Mouse (Mus musculus): Measurements from ENCODE around the gene Grin2b.

Gene Grin2b

DNA sequence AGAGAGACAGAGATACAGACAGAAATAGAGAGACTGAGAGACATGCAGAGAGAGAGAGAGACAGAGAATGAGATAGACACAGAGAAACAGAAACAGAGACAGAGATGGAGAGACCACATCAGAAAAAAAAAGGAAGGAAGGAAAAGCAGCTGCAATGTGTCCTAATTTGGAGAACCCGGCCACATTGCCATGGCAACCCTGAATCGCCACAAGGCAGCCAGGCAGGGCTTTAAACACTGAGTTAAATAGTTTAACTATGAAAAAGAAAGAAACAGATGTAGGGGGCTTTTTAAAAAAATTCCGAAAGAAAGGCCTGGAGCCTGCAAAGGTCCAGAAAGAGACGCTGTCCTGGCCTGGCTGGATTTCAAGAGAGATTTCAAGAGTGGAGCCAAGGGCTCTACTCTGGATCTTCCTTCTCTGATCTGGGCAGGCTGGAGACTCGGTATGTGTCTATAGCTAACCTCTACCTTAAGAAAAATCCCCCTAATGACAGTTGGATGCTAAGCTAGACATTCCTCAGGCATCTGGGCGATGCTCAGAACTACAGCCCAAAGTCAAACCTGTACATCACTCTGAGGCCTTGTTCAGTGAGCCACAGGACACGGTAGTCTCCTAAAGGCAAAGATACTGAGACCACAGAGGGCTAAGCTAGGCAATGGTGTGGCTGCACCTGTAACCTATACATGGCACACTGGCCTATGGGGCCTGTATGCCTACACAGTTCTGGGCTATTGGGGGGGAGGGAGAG is 162.8 kb downstream of the Grin2b start:
- no peak for DNase-seq (ENCODE audit: low read depth, low spot score)

DNA sequence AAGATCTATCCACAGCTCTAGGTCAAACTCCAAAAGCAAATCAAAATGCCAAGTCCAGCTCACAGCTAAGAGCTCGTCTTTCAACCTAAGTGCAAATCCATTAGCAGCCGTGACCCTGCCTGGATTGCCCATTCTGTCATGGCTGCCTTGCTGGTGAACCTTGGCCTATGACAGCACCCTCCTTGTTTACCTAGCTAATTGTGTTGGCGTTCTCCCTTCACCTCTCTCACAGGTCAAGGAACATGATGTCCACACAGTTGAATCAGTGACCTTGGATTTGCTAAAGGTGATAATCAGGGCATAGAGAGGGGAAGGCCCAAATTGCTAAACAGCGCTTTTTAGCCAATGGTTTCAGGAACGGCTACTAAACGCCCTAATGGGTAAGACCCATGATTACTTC is 165.2 kb downstream of the Grin2b start:
- no peak for DNase-seq (ENCODE audit: low read depth, low spot score)

DNA sequence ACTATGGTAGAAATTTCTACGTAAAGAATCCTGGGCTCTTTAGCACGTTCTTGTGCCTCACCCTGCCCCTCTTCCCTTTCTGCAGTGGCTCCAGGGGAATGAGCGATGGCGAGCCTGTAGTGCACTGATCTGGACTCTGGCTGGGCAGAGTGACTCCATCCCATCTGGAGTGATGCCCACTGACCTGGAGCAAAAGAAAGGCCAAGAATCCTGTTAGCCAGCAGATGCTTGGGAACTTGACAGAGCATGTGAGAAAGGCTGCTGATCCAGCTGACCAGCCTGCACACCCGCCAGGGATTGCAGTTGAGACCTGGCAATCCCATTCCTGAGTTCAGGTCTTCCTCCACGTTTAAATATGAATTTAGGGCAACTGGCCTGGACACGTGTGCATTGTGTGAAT is 178.6 kb downstream of the Grin2b start:
- no peak for DNase-seq (ENCODE audit: low read depth, low spot score)

DNA sequence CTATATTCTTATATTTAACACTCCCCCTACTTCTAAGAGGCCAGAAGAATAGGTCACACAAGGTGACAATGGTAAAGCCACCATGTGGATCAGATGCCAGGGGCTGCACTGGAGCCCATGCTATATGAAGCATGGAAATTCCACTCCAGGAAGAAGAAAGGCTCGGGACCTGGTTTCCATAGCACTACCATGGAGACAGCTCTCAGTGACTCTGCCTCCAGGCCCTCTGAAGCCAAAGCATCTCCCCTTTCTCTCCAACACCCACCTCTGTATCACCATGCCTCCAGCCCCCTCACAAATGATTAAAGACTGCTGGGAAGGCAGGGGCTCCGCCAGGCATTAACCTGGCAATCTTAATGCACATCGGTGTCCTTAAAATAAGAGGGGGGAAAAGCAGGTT is 179.4 kb downstream of the Grin2b start:
- DNase-seq (ENCODE audit: low read depth, low spot score): no peak

DNA sequence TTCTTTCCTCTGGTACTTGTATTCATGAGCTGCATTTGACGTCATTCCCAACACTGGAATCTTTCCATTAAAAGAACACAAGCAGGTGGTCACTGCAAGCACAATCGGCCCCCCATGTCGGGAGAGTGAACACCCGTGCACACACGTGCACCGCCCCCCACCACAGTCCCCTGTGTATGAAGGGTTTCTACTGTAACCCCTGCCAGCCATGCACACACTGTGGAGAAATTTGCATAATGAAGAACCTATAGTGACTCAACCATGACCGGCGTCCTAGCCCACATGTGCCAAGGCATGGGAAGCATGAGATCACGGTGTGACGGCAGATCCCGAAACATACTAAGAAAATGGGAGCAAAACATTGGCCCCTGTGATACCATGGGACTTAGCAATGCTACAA is 179.9 kb downstream of the Grin2b start:
- no peak for DNase-seq (ENCODE audit: low read depth, low spot score)

DNA sequence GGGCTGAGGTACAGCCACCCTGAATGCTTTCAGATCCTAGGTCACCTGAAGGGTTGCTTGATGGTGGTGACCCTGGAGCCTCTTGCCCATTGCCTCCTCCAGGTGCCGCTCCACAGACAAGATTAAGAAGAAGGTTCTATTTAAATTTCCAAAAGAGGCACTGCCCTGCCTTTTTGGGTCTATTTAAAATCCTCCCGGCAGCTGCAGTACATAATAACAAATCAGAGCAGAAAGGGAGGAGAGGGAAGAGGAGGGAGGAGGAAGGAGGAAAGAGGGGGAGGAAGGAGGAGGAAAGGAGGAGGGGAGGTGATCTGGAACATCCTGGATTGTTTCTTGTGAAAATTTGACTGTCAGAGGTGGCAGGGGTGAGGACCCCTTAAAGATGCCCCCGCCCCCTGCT is 197.2 kb downstream of the Grin2b start:
- DNase-seq (ENCODE audit: low read depth, low spot score): no peak

DNA sequence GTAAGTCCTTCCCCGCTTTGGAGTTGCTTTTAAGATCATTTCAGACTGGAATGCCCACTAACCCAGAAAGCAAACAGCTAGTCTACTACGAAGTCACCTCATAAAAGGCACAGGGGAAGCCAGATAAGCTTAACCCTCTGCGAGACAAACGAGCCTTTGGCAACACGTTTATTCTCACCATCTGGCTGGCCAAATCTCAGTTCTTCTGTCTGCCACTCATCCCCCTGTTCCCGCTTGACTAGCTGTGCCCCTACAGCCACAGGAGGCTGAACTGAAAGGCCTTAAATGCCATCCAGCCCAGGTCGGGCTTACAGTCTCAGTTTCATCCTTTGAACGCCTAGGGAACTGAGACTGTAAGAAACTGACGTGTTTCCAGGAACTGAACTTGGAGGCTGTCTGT is 200.8 kb downstream of the Grin2b start:
- DNase-seq (ENCODE audit: low read depth, low spot score): no peak

DNA sequence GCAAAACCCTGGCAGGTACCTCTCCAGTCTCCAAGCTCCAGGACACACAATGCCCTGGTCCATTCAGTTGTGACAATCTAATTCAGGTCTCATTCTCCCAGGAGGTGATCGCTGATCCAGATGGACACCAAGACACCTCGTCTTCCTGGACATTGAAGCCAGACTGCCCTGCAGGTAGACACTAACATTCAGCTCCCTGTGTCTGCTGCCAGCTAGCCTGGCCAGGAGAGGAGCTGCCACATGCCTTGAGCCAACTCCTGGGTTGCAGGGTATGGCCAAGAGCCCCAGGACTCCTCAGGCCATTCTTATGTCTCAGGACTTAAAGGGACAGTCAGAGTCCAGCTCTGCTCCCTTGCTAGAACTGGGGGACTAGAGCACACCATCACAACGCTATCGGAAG is 201.8 kb downstream of the Grin2b start:
- no peak for DNase-seq (ENCODE audit: low read depth, low spot score)

DNA sequence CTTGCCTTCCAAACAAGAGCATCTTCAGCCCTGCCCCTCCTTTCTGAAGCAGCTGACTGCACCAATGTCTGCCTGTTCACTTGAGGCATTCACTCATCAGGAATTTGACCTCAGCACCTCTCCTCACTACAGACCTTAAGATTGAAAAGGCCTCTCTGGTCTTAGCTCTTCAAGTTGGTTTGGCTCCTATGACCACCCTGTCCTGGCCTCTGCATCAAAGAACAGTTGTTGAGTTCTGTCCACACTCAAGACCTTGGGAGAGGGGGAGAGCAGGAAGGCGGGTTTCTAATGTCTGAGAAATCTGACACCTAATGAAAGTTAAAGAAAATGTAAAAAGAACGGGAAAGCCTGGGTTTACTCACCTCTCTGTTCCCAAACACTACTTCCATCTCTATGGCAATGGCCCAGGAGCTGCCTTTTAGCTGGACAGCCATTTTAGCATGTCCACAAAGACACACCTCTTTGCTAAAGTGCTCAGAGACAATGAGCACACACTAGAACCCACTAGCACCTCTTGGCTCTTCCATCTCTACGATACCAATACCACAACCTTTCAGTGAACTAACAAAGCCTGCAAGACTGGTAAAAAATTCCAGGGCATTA is 202.5 kb downstream of the Grin2b start:
- DNase-seq (ENCODE audit: low read depth, low spot score): no peak

DNA sequence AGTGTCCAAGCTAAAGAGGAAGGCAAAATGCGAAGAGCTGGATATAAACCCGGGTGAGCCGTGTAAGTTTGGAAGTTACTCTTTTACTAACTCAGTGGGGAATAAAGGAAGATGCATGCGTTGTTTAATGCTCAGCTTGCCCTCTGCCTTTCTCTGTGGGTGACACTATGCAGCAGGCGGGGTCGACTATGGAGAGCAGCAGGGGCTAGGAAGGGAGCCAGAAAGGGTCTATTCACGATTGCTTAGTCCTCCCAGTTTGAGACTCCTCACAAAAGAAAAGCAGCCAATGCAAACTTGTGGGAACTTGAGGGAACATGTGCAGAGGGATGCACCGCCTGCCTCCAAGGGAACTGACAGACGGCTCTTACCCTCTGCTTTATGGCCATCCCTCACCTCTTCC is 211.5 kb downstream of the Grin2b start:
- DNase-seq (ENCODE audit: low read depth, low spot score): no peak

DNA sequence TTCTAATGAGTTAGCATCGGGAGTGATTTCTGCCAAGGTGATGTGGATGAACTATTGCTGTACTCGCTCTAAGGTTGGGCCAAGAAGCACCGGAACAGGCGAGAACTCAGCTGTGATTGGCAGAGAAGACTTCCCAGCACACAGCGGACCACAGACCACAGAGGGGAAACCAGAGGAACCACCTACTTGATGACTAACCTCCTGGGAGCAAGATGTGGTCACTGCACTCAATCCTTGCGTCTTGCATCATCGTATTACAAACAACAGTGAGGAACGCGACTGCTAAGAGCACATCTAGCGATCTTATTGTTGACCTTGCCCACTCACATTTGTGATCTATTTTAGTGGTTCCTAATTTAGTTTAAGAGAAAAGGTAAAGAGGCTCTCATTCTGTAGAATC is 213.7 kb downstream of the Grin2b start:
- DNase-seq (ENCODE audit: low read depth, low spot score): no peak

DNA sequence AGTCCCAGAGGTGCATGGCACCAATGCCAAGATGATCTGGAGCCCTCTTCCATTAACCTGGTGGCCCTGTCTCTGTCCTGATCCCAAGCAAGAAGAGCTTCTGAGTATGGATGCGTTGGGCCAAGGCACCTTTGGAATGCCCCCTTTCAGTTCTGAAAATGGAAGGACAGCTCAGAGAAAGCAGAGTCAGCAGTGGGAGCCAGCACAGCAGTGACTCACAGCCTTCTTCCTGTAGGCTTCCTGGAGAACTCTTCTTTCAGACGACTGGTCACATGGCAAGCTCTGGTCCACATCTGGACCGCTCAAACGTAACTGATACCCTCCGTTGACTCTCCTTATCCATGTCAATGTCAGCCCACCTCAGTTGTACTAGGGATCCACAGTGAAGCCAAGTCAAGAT is 221.6 kb downstream of the Grin2b start:
- no peak for DNase-seq (ENCODE audit: low read depth, low spot score)

DNA sequence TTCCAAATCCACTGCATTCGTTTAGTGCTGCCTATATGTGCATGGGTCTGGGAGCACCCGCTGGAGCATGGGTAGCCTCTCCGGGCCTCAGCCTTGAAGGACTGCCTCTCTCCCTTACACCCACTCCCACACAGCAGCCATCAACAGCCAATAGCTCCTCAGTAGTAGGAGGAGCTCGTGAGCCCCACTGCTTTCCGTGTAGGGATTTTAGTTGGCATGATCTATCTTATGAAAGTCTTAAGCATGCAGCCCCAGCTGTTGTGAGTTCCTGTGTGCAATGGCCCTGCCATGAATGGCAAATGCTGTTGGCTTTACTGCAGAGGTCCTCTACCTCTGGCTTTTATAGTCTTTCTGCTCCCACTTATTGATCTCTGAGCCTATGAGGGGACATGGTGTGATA is 227.8 kb downstream of the Grin2b start:
- DNase-seq (ENCODE audit: low read depth, low spot score): no peak

DNA sequence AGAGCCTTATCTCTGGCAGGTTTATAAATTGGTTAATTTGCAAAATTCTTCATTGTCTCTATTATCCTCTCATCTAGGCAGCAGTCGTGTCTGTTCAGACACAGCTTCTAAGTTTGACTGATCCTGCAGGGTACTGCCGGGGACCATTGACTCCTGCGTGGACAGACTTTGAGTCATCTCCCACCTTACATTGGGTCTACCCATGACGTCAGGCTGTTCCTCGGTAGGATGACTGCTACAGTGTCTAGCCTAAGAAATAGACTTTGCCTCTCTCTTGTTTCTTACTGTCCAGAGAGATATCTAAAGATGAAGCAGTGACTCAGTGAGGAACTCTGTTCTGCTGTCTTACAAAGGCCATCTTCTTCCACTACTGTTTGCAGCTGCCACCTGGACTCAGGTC is 229.0 kb downstream of the Grin2b start:
- DNase-seq (ENCODE audit: low read depth, low spot score): no peak

DNA sequence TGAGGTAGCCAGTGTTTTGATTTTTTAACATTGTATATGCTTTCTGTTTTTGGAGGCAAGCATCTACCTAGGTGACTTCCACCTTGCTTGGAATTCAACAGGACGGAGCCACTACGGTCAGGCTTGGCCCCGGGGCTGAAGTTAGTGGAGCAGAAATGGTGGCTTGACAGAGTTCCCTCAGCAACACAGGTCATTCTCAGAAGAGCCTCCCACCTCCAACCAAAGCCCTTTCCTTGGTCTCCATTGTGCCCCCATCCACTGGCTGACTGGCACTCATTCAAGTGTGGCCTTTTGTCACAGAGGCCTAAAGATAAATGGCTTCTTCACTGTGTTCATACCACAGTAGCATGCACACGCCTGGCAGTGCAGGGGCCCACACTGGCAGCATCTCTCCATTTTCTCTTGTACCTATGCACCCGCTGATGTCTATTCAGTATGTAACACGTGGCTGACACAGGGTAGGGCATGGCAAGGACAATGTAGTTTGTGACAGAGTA is 230.1 kb downstream of the Grin2b start:
- no peak for DNase-seq (ENCODE audit: low read depth, low spot score)

DNA sequence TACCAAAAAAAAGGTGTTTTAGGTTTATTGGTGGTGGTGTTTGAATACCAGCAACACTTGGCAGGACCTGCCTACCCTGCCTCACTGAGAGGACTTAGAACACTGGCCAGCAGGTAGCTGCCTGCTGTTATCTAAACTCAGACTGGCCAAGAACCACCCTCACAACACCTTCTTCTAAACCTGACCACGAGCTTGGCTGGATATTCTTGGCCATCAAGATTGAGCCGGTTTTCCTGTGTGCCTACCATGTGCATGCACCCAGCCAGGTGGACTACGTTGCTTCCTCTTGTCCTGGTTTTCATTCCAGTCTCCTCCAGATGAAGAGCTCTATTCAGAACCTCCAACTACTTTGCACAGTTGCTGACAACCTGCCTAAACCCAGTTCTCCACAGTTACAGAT is 240.4 kb downstream of the Grin2b start:
- DNase-seq (ENCODE audit: low read depth, low spot score): no peak

DNA sequence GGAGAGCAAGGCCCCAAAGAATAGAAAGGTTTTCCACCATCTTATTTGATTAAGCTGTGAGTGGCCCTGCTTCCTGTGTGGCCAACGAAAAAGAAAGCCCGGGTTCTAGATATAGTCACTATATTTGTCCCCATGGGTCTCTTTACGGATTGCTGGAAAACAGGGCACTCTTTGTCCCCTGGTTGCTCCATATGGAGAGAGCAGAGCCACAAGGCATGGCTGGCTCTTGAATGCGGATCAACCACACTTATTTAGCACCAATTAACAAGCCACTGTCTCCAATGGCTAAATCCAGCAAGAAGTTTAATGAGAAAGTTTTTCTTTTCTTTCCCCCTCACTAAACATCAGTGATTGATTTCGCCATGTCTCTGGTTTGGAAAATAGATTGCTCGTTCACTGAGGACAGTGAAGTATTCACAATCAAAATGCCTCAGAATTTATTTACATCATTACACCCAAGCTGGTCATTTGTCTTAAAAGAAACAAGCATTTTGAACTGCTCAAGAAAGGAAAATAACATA is 240.9 kb downstream of the Grin2b start:
- no peak for DNase-seq (ENCODE audit: low read depth, low spot score)

DNA sequence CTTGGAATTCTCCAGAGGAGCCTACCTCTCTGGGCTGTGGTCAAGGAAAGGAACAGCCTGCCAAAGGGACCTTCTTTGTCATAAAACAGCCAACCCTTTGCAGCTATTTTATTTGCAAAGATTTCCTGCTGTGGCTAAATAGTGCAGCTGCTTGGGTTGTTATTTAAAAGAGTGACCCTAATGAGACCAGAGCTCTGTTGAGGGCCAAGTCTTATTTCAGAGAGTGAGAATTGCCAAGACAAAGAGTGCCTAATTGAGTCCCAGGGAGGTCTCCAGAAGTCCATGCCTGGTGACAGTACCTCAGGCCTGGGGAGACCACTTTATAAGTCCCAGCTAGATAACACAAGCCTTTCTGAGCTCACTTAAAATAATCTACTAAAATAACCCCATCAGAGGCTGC is 255.6 kb downstream of the Grin2b start:
- no peak for DNase-seq (ENCODE audit: low read depth, low spot score)

DNA sequence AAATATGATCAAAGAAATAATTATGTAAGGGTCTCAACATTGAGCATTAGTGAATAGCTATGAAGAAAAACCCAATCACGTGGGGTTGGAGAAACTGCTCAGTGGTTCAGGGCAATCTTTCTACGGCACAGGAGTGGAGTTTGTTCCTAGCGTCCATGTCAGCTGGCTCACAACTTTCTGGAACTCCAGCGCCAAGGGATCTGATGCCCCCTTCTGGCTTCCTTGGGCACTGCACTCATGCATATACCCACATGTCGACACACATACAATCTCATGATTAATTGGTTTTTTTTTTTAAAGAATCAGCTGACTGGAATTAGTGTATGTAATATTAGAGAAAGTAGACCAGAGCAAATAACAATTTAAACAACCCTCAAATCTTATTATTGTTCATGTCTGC is 258.7 kb downstream of the Grin2b start:
- no peak for DNase-seq (ENCODE audit: low read depth, low spot score)

DNA sequence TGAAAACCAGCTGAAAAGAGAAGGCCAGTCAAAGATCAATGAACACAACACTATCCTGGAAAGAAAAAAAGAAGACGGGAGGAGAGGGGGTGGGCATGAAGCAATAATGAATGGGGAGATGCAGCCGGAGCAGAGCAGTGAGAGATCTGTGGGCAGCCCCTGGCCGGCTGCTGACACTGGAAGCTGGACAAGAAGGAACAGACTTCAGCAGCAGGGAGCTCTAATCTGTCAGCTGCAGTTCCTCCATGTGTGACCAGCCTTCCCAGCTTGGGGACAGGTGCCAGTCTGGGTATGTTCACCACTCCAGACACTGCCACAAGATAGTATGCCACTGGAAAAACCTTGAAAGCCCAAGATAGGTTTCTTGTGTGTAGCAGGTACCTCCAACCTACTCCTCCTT is 261.2 kb downstream of the Grin2b start:
- DNase-seq (ENCODE audit: low read depth, low spot score): no peak

DNA sequence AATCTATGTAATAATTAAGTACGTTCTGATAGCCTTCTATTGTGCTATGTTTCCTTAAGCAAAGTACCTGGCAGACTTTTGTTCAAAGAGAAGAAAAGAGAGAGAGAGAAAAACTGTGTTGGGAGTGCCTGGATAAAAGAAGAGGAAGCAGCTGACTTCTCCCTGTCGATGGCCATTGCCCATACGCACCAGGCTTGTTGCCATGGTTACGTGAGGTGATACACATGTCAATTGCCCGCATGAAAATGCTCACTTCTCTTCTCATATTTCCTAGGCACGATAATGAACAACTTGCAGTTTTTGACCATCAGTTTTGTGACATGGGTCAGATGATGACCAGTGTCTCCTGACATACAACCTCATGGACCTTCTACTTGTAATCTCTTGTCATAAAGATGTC is 262.2 kb downstream of the Grin2b start:
- no peak for DNase-seq (ENCODE audit: low read depth, low spot score)

DNA sequence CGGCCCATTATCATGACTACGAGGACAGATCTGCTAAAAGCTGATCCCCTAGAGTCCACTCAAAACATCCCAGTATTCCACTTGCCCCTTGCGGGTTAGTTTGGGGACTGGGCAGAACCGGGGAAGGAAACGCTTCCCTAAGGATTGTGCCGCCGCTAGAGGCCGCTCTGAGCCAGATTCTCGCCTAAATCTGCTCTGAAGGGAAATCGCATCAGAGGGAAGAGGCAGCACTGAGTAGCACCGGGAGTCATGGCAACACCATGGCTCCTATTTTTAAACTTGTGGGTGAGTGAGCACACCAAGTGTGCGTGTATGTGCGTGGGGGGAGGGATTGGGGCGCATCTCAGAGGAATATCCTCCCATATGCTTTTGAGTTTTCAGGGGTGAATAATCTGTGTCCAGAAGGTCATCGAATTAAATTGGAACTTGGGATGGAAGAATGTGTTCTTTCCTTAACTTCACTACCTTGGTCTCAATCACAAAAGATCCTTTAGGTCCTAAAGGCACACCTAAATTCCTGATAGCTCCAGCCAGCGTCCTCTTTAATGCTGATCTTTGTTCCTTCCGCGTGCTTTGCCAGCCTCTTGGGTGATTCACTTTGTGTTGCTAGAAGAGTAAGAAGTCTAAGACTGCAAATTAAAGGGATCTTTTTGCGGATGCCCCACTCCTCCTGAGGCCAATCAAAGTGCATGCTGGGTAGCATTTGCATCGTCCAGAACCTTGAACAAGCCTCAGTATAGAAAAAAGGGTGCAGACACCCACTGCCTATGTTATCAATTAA is 265.6 kb downstream of the Grin2b start:
- DNase-seq (ENCODE audit: low read depth, low spot score): peak; percentile 69

DNA sequence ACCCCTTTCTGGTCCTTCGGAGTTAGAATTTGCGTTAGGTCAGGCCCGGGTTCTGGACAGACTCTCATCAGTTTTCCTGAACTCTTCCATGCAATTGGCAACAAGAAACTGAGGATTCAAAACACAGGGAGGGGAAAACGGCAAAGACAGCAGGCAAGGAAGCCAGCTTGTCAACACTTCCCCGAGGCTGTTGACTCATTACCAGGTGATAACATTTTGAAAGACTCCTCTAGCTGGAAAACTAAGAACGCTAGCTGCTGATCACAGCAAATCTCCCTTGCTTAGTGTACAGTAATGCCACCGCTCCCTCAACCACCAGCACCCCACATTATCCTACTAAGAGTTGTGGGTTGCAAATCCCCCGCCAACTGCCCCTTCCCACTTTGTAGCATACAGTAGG is 266.2 kb downstream of the Grin2b start:
- DNase-seq (ENCODE audit: low read depth, low spot score): no peak
